Comparison of ENCODE assay signal across 13 mouse cellular contexts in the genomic region with DNA sequence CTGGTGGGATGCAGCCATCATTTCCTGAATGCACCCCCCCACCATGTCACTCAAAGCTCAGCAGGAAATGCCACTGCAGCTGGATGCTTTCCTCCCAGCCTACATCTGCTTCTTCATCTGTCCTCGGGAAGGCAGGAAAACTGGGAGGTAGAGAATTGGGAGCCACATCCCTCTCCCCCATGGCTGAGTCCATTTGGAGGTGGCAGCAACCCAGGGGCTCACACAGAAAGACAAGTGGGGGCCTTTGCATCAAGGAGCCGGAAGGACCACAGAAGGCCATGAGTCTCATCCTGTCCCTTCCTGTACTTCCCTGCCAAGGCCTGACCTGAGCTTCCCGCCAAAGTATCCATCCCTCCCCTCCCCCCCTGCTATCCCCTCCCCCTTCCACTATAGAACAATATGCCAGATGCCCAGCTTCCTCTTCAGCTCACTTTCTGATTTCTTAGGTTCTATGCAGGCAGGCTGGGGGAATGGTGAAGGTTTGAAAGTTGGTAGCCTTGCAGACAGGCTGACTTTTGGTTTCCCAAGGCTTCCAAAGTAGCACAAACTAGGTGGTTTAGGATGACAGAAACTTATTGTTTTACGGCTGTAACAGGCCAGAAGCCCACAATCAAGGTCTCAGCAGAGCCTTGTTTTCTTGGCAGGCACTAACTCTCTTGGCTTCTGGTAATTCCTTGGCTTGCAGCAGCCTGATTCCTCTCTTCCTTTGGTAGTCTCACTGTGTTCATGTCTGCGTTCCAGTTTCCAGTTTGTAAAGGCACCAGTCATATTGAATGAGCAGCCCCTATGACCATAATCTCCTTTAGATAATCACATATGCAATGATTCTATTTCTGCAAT. TPM values are rescaled to one million over a fixed set of nuclear protein-coding genes. Genes with fewer than 3 reads are reported as not detected.
DNase-seq lines count a peak whose midpoint lies in the region; ATAC-seq and TF ChIP-seq lines count a peak whose summit lies in the region.
"Had no signal": no experiment of that assay in that cellular context is flagged by ENCODE, and none has a peak within 500 bp of the region (broad histone marks: within the 10 kb centered on the region; RNA-seq: fewer than 3 reads in every experiment).

No protein-coding gene starts in this region.

- ATAC-seq in liver, postnatal 0 days, result no peak

- no peak overlapping the region for H3K27ac ChIP-seq in liver, postnatal 0 days (ENCODE audit: low read depth)
- no peak overlapping the region for H3K27ac ChIP-seq in midbrain, embryonic 10.5 days (replicated peaks)
- H3K27ac ChIP-seq: liver, embryonic 14.5 days had no signal

- no peaks in the 10 kb centered on the region for H3K27me3 ChIP-seq in liver, postnatal 0 days (ENCODE audit: insufficient read depth, low read length)
- H3K27me3 ChIP-seq in midbrain, embryonic 10.5 days (ENCODE audit: low read depth, poor library complexity, severe bottlenecking), result no peaks in the 10 kb centered on the region

- H3K9me3 ChIP-seq in liver, postnatal 0 days (ENCODE audit: low read length), result no peaks in the 10 kb centered on the region
- no peaks in the 10 kb centered on the region for H3K9me3 ChIP-seq in midbrain, embryonic 10.5 days (replicated peaks)

- H3K4me2 ChIP-seq in liver, postnatal 0 days (ENCODE audit: low read depth, low read length), result no peak overlapping the region

- intact Hi-C loops in gastrocnemius, postnatal 14 days (cut with DNase I; ENCODE audit: low total_unique reads), result no loop called here

- TF ChIP-seq EP300 in liver, postnatal 0 days (IDR thresholded peaks at IDR 0.05; ENCODE audit: low read depth), result no peak

- TF ChIP-seq CTCF in liver, postnatal 0 days (IDR thresholded peaks at IDR 0.05; ENCODE audit: low read depth), result no peak

- WGBS in liver, postnatal 0 days (ENCODE audit: insufficient replicate concordance), result 48% methylated on average over 5 of the region's 5 CpGs
- WGBS in midbrain, embryonic 10.5 days, result 65% methylated on average over 5 of the region's 5 CpGs

- no peak overlapping the region for H3K9ac ChIP-seq in liver, postnatal 0 days (replicated peaks)
- H3K9ac ChIP-seq: liver, embryonic 14.5 days had no signal

- H3K4me1 ChIP-seq in liver, postnatal 0 days (ENCODE audit: insufficient read depth), result no peaks in the 10 kb centered on the region
- H3K4me1 ChIP-seq in midbrain, embryonic 10.5 days, result peaks cover 3% of the 10 kb centered on the region; the same call in 1 of the 2 replicates

- H3K4me3 ChIP-seq in liver, postnatal 0 days (ENCODE audit: low read depth, low read length), result no peak overlapping the region
- no peak overlapping the region for H3K4me3 ChIP-seq in midbrain, embryonic 10.5 days
- H3K4me3 ChIP-seq: myocyte had no signal

- H3K36me3 ChIP-seq in liver, postnatal 0 days (replicated peaks; ENCODE audit: insufficient read depth, low read length), result no peaks in the 10 kb centered on the region
- H3K36me3 ChIP-seq in midbrain, embryonic 10.5 days, result no peaks in the 10 kb centered on the region

- peak; percentile 50 for DNase-seq in cerebellum, adult 11-12 months
- DNase-seq in cerebellum, postnatal 36 days, result no peak
- DNase-seq in kidney, postnatal 14 days, result peak; percentile 7
- DNase-seq in kidney, adult 8-10 months, result no peak
- peak; percentile 35 for DNase-seq in 3T3-L1 (ENCODE audit: low read depth, low spot score)
- DNase-seq in gastrocnemius, postnatal 14 days, result peak; percentile 13
- no peak for DNase-seq in liver, postnatal 0 days
- no peak for DNase-seq in midbrain, embryonic 10.5 days (ENCODE audit: low spot score)
- DNase-seq: B cell, adult 2 months; embryo, embryonic 11 days; kidney, postnatal 36 days had no signal

RNA-seq across cellular contexts. Expression of gene Hivep3, which starts 46.2 kb away (rescaled TPM):
- total RNA-seq in gastrocnemius, postnatal 14 days (2021), result 1 to 10 TPM; 2.9 to 3.0 TPM
- polyA plus RNA-seq in liver, postnatal 0 days (2015; fragmentation: Nextera tagmentation; extraction: Ambion mirVana), result 3.5 and 3.8 TPM in 2 replicates
- polyA plus RNA-seq in midbrain, embryonic 10.5 days (2016; fragmentation: Nextera tagmentation; extraction: Ambion mirVana), result 0.64 and 1.0 TPM in 2 replicates

Comparison
In these comparisons a context has a peak if more than half of its experiments do, and no peak if none do; other contexts are left out.
1. DNase-seq: peak in cerebellum, adult 11-12 months (single experiment), kidney, postnatal 14 days (single experiment), 3T3-L1 (single experiment) and gastrocnemius, postnatal 14 days (single experiment); none in cerebellum, postnatal 36 days (0 of 2), kidney, adult 8-10 months (0 of 2), liver, postnatal 0 days (single experiment) and midbrain, embryonic 10.5 days (single experiment).